ENCODE assay signal across 22 mouse cellular contexts in the genomic region with DNA sequence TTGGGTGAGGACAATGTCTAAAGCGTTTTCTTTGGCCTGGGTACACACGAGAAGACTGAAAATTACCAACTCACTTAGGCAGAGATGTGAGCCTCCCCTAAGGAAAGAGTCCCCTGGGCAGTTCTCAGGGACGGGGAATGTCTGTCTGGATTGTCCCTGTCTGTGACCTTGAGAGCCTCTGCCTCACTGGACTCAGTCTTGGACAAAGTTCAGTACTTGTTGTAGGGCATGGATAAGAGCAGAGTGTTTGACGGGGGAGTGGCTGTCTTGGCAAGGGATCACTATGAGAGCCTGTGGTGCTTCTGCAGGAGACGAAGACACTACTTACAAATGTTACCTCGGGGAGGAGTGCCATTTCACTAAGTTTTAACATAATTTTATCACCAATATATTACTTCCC. TPM values are rescaled to one million over a fixed set of nuclear protein-coding genes. Genes with fewer than 3 reads are reported as not detected.
DNase-seq lines count a peak whose midpoint lies in the region; ATAC-seq lines count a peak whose summit lies in the region.
"Had no signal": no experiment of that assay in that cellular context is flagged by ENCODE, and none has a peak within 500 bp of the region (broad histone marks: within the 10 kb centered on the region; RNA-seq: fewer than 3 reads in every experiment).

No protein-coding gene starts in this region.

- H3K36me3 ChIP-seq in hindbrain, embryonic 10.5 days = no peaks in the 10 kb centered on the region
- no peaks in the 10 kb centered on the region for H3K36me3 ChIP-seq in hindbrain, embryonic 12.5 days
- H3K36me3 ChIP-seq: midbrain, embryonic 12.5 days had no signal

- no peak overlapping the region for H3K9ac ChIP-seq in hindbrain, embryonic 12.5 days
- H3K9ac ChIP-seq: midbrain, embryonic 12.5 days had no signal

- H3K4me2 ChIP-seq in hindbrain, embryonic 12.5 days (replicated peaks) = no peak overlapping the region
- H3K4me2 ChIP-seq: midbrain, embryonic 12.5 days had no signal

- DNase-seq in adrenal gland, adult (ENCODE audit: inconsistent age in 2 of 2, low spot score in 1 of 2) = peak; percentile 58 to 77
- no peak for DNase-seq in adrenal gland, postnatal 4 days (ENCODE audit: low spot score in 2 of 2)
- no peak for DNase-seq in hindbrain, embryonic 10.5 days (ENCODE audit: low spot score)
- DNase-seq in adrenal gland, postnatal 14 days = peak; percentile 48
- DNase-seq in ovary, postnatal 36 days (ENCODE audit: low spot score) = peak; percentile 11
- DNase-seq in urinary bladder, postnatal 14 days (ENCODE audit: low spot score) = no peak
- DNase-seq in layer of hippocampus, adult 9-10 months (ENCODE audit: low spot score) = no peak
- DNase-seq: cerebellum, adult 11 months; cerebellum, postnatal 25 days; gastrocnemius, postnatal 25 days; layer of hippocampus, postnatal 36 days; liver; lung, adult 2 months; thymus, adult 18-20 months had no signal

- no peaks in the 10 kb centered on the region for H3K9me3 ChIP-seq in hindbrain, embryonic 10.5 days
- no peaks in the 10 kb centered on the region for H3K9me3 ChIP-seq in hindbrain, embryonic 12.5 days (replicated peaks)
- H3K9me3 ChIP-seq: midbrain, embryonic 12.5 days had no signal

- 77% methylated on average over 6 of the region's 6 CpGs for WGBS in hindbrain, embryonic 10.5 days
- WGBS in hindbrain, embryonic 12.5 days = 61% methylated on average over 6 of the region's 6 CpGs

- ATAC-seq in hindbrain, embryonic 12.5 days (ENCODE audit: low FRiP score) = no peak
- ATAC-seq: CD4-positive, CD25-positive, alpha-beta regulatory T cell, adult 4 months; forebrain, embryonic 14.5 days had no signal

- H3K27ac ChIP-seq in hindbrain, embryonic 10.5 days = peak overlapping the region; percentile 59
- no peak overlapping the region for H3K27ac ChIP-seq in hindbrain, embryonic 12.5 days
- H3K27ac ChIP-seq: macrophage; midbrain, embryonic 12.5 days had no signal

- H3K4me3 ChIP-seq in hindbrain, embryonic 10.5 days = no peak overlapping the region
- no peak overlapping the region for H3K4me3 ChIP-seq in hindbrain, embryonic 12.5 days
- H3K4me3 ChIP-seq: midbrain, embryonic 12.5 days had no signal

- H3K27me3 ChIP-seq in hindbrain, embryonic 10.5 days (ENCODE audit: insufficient read depth, poor library complexity, severe bottlenecking) = no peaks in the 10 kb centered on the region
- no peaks in the 10 kb centered on the region; the same call in 1 of the 2 replicates for H3K27me3 ChIP-seq in hindbrain, embryonic 12.5 days
- H3K27me3 ChIP-seq: midbrain, embryonic 12.5 days had no signal

- peaks cover 34% of the 10 kb centered on the region for H3K4me1 ChIP-seq in hindbrain, embryonic 10.5 days (replicated peaks)
- peaks cover 10% of the 10 kb centered on the region for H3K4me1 ChIP-seq in hindbrain, embryonic 12.5 days

RNA-seq across cellular contexts. Expression of a gene that starts 57.8 kb away (rescaled TPM):
- 1 to 10 TPM; 3.6 to 4.7 TPM for total RNA-seq in adrenal gland, postnatal 4 days (2021)
- 1.9 and 2.1 TPM in 2 replicates for polyA plus RNA-seq in hindbrain, embryonic 10.5 days (2016; fragmentation: Nextera tagmentation; extraction: Ambion mirVana)
- polyA plus RNA-seq in hindbrain, embryonic 12.5 days (2016; fragmentation: Nextera tagmentation; extraction: Ambion mirVana) = 3.9 and 4.9 TPM in 2 replicates
- 3.0 TPM in 2 replicates for total RNA-seq in adrenal gland, postnatal 14 days (2021)
- total RNA-seq: hematopoietic stem cell, adult 5-6 weeks; MEL had no signal
- polyA plus RNA-seq: large intestine, adult 2 months; macrophage had no signal

Comparison
In these comparisons a context has a peak if more than half of its experiments do, and no peak if none do; other contexts are left out.
1. DNase-seq: peak in adrenal gland, adult (2 of 2), adrenal gland, postnatal 14 days (single experiment) and ovary, postnatal 36 days (single experiment); none in adrenal gland, postnatal 4 days (0 of 2), hindbrain, embryonic 10.5 days (single experiment), urinary bladder, postnatal 14 days (single experiment) and layer of hippocampus, adult 9-10 months (single experiment).